Mouse (Mus musculus) MEL (cell line): ENCODE measurements at regions not wholly inside any gene's neighbourhood (a gene's known extent, or its start where the extent isn't known, plus 50 kb on each side); places are given as distances from the start of the nearest gene placed in this dataset.
A peak's percentile ranks its signal among the peaks of the same experiment; 100 is the strongest.

Experiments used
- DNase-seq: peaks from one replicate; pipeline ENCODE4 v3.0.0; 2011; ENCODE audit warnings: low read depth, low spot score
- H3K27ac ChIP-seq: 2 replicates; pipeline ENCODE4 v1.5.1; 2012; ENCODE audit warnings: low read depth, mild to moderate bottlenecking, control low read depth, low read length, moderate library complexity; ENCODE audit not compliant: control insufficient read depth
- H3K27me3 ChIP-seq, 2 experiments: fragments of 150-350 bp in 1 of 2; sonication (generic) in 1 of 2; 2 replicates each; pipeline ENCODE4 v1.6.1; 2012; ENCODE audit warnings: low read length in 2 of 2, mild to moderate bottlenecking in 2 of 2, improper control_type of control experiment in 1 of 2, moderate library complexity in 1 of 2; ENCODE audit not compliant: insufficient read depth in 2 of 2, control insufficient read depth in 1 of 2
- H3K36me3 ChIP-seq, 2 experiments: 2 replicates each; pipeline ENCODE4 v1.6.1; 2012 to 2014; ENCODE audit warnings: low read length in 2 of 2, improper control_type of control experiment in 1 of 2, inconsistent platforms in 1 of 2, mild to moderate bottlenecking in 1 of 2; ENCODE audit not compliant: insufficient read depth in 2 of 2, control insufficient read depth in 1 of 2
- H3K4me1 ChIP-seq, 2 experiments: fragments of 150-350 bp in 1 of 2; sonication (generic) in 1 of 2; 2 replicates each; pipeline ENCODE4 v1.6.1; 2012; ENCODE audit warnings: low read length in 2 of 2, improper control_type of control experiment in 1 of 2, mild to moderate bottlenecking in 1 of 2; ENCODE audit not compliant: insufficient read depth in 2 of 2, control insufficient read depth in 1 of 2
- H3K4me3 ChIP-seq, 2 experiments: fragments of 150-350 bp in 1 of 2; sonication (generic) in 1 of 2; 2 replicates each; pipeline ENCODE4 v1.5.1; 2012; ENCODE audit warnings: low read depth in 2 of 2, low read length in 2 of 2, mild to moderate bottlenecking in 2 of 2, moderate library complexity in 2 of 2, control low read depth in 1 of 2, improper control_type of control experiment in 1 of 2; ENCODE audit not compliant: control insufficient read depth in 1 of 2, insufficient read depth in 1 of 2
- H3K79me2 ChIP-seq: 2 replicates; pipeline ENCODE4 v1.6.1; 2012; ENCODE audit warnings: mild to moderate bottlenecking, low read length, moderate library complexity; ENCODE audit not compliant: control insufficient read depth, poor library complexity, insufficient read depth
- H3K9ac ChIP-seq: 2 replicates; pipeline ENCODE4 v1.6.1; 2012; ENCODE audit warnings: low read depth, mild to moderate bottlenecking, control low read depth, low read length, moderate library complexity; ENCODE audit not compliant: control insufficient read depth, poor library complexity, severe bottlenecking
- H3K9me3 ChIP-seq: fragments of 150-350 bp; sonication (generic); replicated peaks from 2 replicates; pipeline ENCODE4 v1.6.1; 2012; ENCODE audit warnings: mild to moderate bottlenecking, low read length, improper control_type of control experiment, moderate library complexity; ENCODE audit not compliant: insufficient read depth
- BHLHE40 ChIP-seq: IDR thresholded peaks from 2 replicates; pipeline ENCODE4 v1.6.1; 2012; ENCODE audit warnings: low read depth, mild to moderate bottlenecking, inconsistent platforms, low read length, improper control_type of control experiment, borderline replicate concordance
- CHD2 ChIP-seq: IDR thresholded peaks from 2 replicates; pipeline ENCODE4 v1.6.1; 2011; ENCODE audit warnings: low read length, improper control_type of control experiment
- CTCF ChIP-seq, 3 experiments: IDR thresholded peaks in 2 of 3; conservative IDR thresholded peaks in 1 of 3; 2 replicates each; pipeline ENCODE4 v1.5.1; 2011 to 2012; ENCODE audit warnings: low read length in 3 of 3, low read depth in 2 of 3, mild to moderate bottlenecking in 2 of 3, improper control_type of control experiment in 1 of 3, inconsistent platforms in 1 of 3, mixed read lengths in 1 of 3, moderate library complexity in 1 of 3; ENCODE audit not compliant: control insufficient read depth in 1 of 3, insufficient read depth in 1 of 3, poor library complexity in 1 of 3, severe bottlenecking in 1 of 3
- E2F4 ChIP-seq: IDR thresholded peaks from 2 replicates; pipeline ENCODE4 v1.6.1; 2011; ENCODE audit warnings: low read depth, low read length, improper control_type of control experiment, borderline replicate concordance
- ELF1 ChIP-seq: IDR thresholded peaks from 2 replicates; pipeline ENCODE4 v1.6.1; 2014; ENCODE audit warnings: low read depth, mild to moderate bottlenecking, inconsistent platforms, low read length, improper control_type of control experiment, moderate library complexity
- EP300 ChIP-seq, 2 experiments: IDR thresholded peaks; 2 replicates each; pipeline ENCODE4 v1.6.1; 2011; ENCODE audit warnings: improper control_type of control experiment in 2 of 2, low read length in 2 of 2, low read depth in 1 of 2, mild to moderate bottlenecking in 1 of 2
- ETS1 ChIP-seq: IDR thresholded peaks from 2 replicates; pipeline ENCODE4 v1.6.1; 2012; ENCODE audit warnings: low read depth, mild to moderate bottlenecking, inconsistent platforms, low read length, improper control_type of control experiment, moderate library complexity
- GABPA ChIP-seq: IDR thresholded peaks from 2 replicates; pipeline ENCODE4 v1.6.1; 2012; ENCODE audit warnings: low read depth, mild to moderate bottlenecking, inconsistent platforms, low read length, improper control_type of control experiment, moderate library complexity
- GATA1 ChIP-seq: IDR thresholded peaks from 2 replicates; pipeline ENCODE4 v1.6.1; 2011; ENCODE audit warnings: low read depth, low read length, improper control_type of control experiment
- HCFC1 ChIP-seq: IDR thresholded peaks from 2 replicates; pipeline ENCODE4 v1.6.1; 2012; ENCODE audit warnings: low read depth, mild to moderate bottlenecking, inconsistent platforms, low read length, improper control_type of control experiment, moderate library complexity
- JUND ChIP-seq: IDR thresholded peaks from 2 replicates; pipeline ENCODE4 v1.6.1; 2011; ENCODE audit warnings: low read depth, mild to moderate bottlenecking, improper control_type of control experiment, low read length
- KAT2A ChIP-seq: conservative IDR thresholded peaks from 2 replicates; pipeline ENCODE4 v1.6.1; 2012; ENCODE audit warnings: low read depth, low read length, improper control_type of control experiment, inconsistent platforms
- MAFK ChIP-seq: IDR thresholded peaks from 2 replicates; pipeline ENCODE4 v1.6.1; 2011; ENCODE audit warnings: low read depth, mild to moderate bottlenecking, low read length, improper control_type of control experiment, borderline replicate concordance
- MAX ChIP-seq: IDR thresholded peaks from 2 replicates; pipeline ENCODE4 v1.6.1; 2011; ENCODE audit warnings: low read length, improper control_type of control experiment
- MAZ ChIP-seq: IDR thresholded peaks from 2 replicates; pipeline ENCODE4 v1.6.1; 2012; ENCODE audit warnings: low read depth, mild to moderate bottlenecking, inconsistent platforms, low read length, improper control_type of control experiment
- MEF2A ChIP-seq: IDR thresholded peaks from 2 replicates; pipeline ENCODE4 v1.6.1; 2014; ENCODE audit warnings: low read depth, mild to moderate bottlenecking, inconsistent platforms, low read length, improper control_type of control experiment; ENCODE audit not compliant: poor library complexity, insufficient replicate concordance, severe bottlenecking; ENCODE audit errors: extremely low read depth
- MXI1 ChIP-seq: IDR thresholded peaks from 2 replicates; pipeline ENCODE4 v1.6.1; 2011; ENCODE audit warnings: mild to moderate bottlenecking, low read depth, low read length, improper control_type of control experiment
- MYB ChIP-seq: IDR thresholded peaks from 2 replicates; pipeline ENCODE4 v1.6.1; 2011; ENCODE audit warnings: mild to moderate bottlenecking, low read depth, low read length, improper control_type of control experiment
- NELFE ChIP-seq: IDR thresholded peaks from 2 replicates; pipeline ENCODE4 v1.6.1; 2011; ENCODE audit warnings: low read depth, low read length, improper control_type of control experiment
- NRF1 ChIP-seq: IDR thresholded peaks from 2 replicates; pipeline ENCODE4 v1.6.1; 2014; ENCODE audit warnings: low read depth, mild to moderate bottlenecking, inconsistent platforms, low read length, improper control_type of control experiment, moderate library complexity; ENCODE audit not compliant: poor library complexity, insufficient read depth, severe bottlenecking
- POLR2A ChIP-seq, 2 experiments: IDR thresholded peaks; 2 replicates each; pipeline ENCODE4 v1.6.1; 2011 to 2012; ENCODE audit warnings: low read length in 2 of 2, mild to moderate bottlenecking in 2 of 2, control low read depth in 1 of 2, improper control_type of control experiment in 1 of 2, low read depth in 1 of 2, moderate library complexity in 1 of 2; ENCODE audit not compliant: control insufficient read depth in 1 of 2, insufficient read depth in 1 of 2, poor library complexity in 1 of 2
- POLR2AphosphoS2 ChIP-seq: IDR thresholded peaks from 2 replicates; pipeline ENCODE4 v1.6.1; 2011; ENCODE audit warnings: low read length, improper control_type of control experiment
- POLR2AphosphoS5 ChIP-seq: IDR thresholded peaks from 2 replicates; pipeline ENCODE4 v1.6.1; 2012; ENCODE audit warnings: low read depth, borderline replicate concordance, mild to moderate bottlenecking, inconsistent platforms, low read length, moderate library complexity, mixed read lengths
- RCOR1 ChIP-seq: IDR thresholded peaks from 2 replicates; pipeline ENCODE4 v1.6.1; 2012; ENCODE audit warnings: low read depth, mild to moderate bottlenecking, inconsistent platforms, low read length, improper control_type of control experiment
- SIN3A ChIP-seq: IDR thresholded peaks from 2 replicates; pipeline ENCODE4 v1.6.1; 2012; ENCODE audit warnings: low read length, improper control_type of control experiment, inconsistent platforms
- SMC3 ChIP-seq: IDR thresholded peaks from 2 replicates; pipeline ENCODE4 v1.6.1; 2011; ENCODE audit warnings: low read depth, low read length, improper control_type of control experiment
- TAL1 ChIP-seq: IDR thresholded peaks from 2 replicates; pipeline ENCODE4 v1.6.1; 2012; ENCODE audit warnings: mild to moderate bottlenecking, inconsistent platforms, low read length, moderate library complexity, mixed read lengths
- TBP ChIP-seq: IDR thresholded peaks from 2 replicates; pipeline ENCODE4 v1.8.0; 2011; ENCODE audit warnings: low read depth, low read length, improper control_type of control experiment
- TCF12 ChIP-seq: IDR thresholded peaks from 2 replicates; pipeline ENCODE4 v1.6.1; 2014; ENCODE audit warnings: low read depth, mild to moderate bottlenecking, inconsistent platforms, low read length, improper control_type of control experiment, moderate library complexity
- UBTF ChIP-seq: IDR thresholded peaks from 2 replicates; pipeline ENCODE4 v1.6.1; 2012; ENCODE audit warnings: low read depth, mild to moderate bottlenecking, inconsistent platforms, low read length, improper control_type of control experiment, moderate library complexity, borderline replicate concordance; ENCODE audit not compliant: insufficient read depth
- USF1 ChIP-seq: IDR thresholded peaks from 2 replicates; pipeline ENCODE4 v1.6.1; 2014; ENCODE audit warnings: low read depth, mild to moderate bottlenecking, inconsistent platforms, low read length, improper control_type of control experiment, moderate library complexity
- USF2 ChIP-seq, 2 experiments: IDR thresholded peaks; 2 replicates each; pipeline ENCODE4 v1.6.1; 2011 to 2012; ENCODE audit warnings: improper control_type of control experiment in 2 of 2, low read length in 2 of 2, borderline replicate concordance in 1 of 2, inconsistent platforms in 1 of 2, low read depth in 1 of 2, mild to moderate bottlenecking in 1 of 2; ENCODE audit not compliant: insufficient read depth in 1 of 2
- ZC3H11A ChIP-seq: IDR thresholded peaks from 2 replicates; pipeline ENCODE4 v1.6.1; 2012; ENCODE audit warnings: low read depth, mild to moderate bottlenecking, inconsistent platforms, low read length, improper control_type of control experiment
- ZKSCAN1 ChIP-seq: IDR thresholded peaks from 2 replicates; pipeline ENCODE4 v1.6.1; 2012; ENCODE audit warnings: low read depth, mild to moderate bottlenecking, inconsistent platforms, low read length, improper control_type of control experiment, moderate library complexity
- ZMIZ1 ChIP-seq: IDR thresholded peaks from 2 replicates; pipeline ENCODE4 v1.6.1; 2012; ENCODE audit warnings: low read depth, mild to moderate bottlenecking, inconsistent platforms, low read length, improper control_type of control experiment, moderate library complexity

DNA sequence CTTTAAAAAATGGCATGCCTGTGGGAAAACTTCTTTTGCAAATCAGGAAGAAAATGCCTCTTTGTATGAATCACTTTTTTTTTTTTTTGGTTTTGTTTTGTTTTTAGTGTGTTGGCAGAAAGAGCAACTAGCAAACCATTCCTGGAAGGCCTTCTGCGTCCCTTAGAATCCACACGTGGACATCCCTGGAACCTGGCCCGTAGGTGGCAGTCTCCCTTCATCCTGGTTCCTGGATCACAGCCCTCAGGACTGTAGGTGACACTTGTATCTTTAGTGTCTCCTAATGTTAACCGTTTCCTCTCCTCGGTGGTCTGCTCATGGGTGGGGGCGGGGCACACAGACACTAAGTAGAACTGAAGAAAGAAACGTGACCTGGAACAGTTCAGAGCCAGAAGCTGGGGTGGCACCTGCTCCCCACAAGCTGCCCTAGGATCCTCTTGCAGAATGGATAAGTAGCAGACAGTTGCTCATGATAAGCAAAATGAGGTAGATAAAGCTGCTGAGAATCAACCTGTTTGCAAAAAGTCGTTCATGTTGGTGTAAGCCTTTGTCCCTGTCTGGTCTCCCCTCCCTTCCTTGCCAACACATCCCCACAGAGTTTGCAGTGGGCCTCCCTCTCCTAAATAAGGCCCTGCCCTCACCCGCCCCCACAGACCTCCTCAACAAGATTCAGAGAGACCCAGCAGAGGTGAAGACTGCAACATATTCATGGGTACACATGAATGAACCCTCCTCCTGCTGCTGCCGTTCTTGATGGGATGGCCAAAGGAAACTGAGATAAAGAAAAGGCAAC lies 52.6 kb upstream of the Armc2 start:
- Histone ChIP-seq H3K27me3 (no peaks in the 10 kb centered on the region), H3K9me3 (no peaks in the 10 kb centered on the region), H3K9ac (peak overlapping the region; percentile 15), H3K4me3 (peak overlapping the region; percentile 10 to 40; a peak in 3 of 4 replicates), H3K36me3 (peaks cover 0 to 35% of the 10 kb centered on the region in 2 experiments; a peak in 2 of 4 replicates), H3K27ac (peak overlapping the region; percentile 68), H3K4me1 (peaks cover 31 to 44% of the 10 kb centered on the region in 2 experiments), H3K79me2 (no peaks in the 10 kb centered on the region)
- peak; percentile 80 for DNase-seq
- TF ChIP-seq POLR2AphosphoS5 (no peak), E2F4 (no peak), NELFE (no peak), ELF1 (0 out of 2 replicates have a peak, but pooled peaks have one; percentile 32), ZMIZ1 (no peak), MXI1 (peak; percentile 69; the same call in 1 of the 2 replicates), ETS1 (peak; percentile 96), MYB (peak; percentile 89), GABPA (no peak), POLR2AphosphoS2 (peak; percentile 39; the same call in 1 of the 2 replicates), HCFC1 (0 out of 2 replicates have a peak, but pooled peaks have one; percentile 31), CTCF (IDR thresholded peaks at IDR 0.05 in 2 of 3, conservative IDR thresholded peaks at IDR 0.05 in 1 of 3; ENCODE audit: control insufficient read depth in 1 of 3, insufficient read depth in 1 of 3, low read depth in 2 of 3, low read length in 3 of 3, poor library complexity in 1 of 3, severe bottlenecking in 1 of 3) (peak; percentile 4 to 31 (median 31); a peak in 3 of 6 replicates), RCOR1 (peak; percentile 80), JUND (no peak), USF2 (IDR thresholded peaks at IDR 0.05; ENCODE audit: borderline replicate concordance in 1 of 2, insufficient read depth in 1 of 2, low read depth in 1 of 2, low read length in 2 of 2) (no peak), EP300 (IDR thresholded peaks at IDR 0.05; ENCODE audit: low read depth in 1 of 2, low read length in 2 of 2) (peak; percentile 88 to 95), MAZ (peak; percentile 76), TCF12 (peak; percentile 98), CHD2 (peak; percentile 51; the same call in 1 of the 2 replicates), SIN3A (peak; percentile 87), KAT2A (no peak), ZC3H11A (no peak; the same call in 1 of the 2 replicates), MEF2A (no peak), GATA1 (peak; percentile 94), NRF1 (no peak), POLR2A (IDR thresholded peaks at IDR 0.05; ENCODE audit: control insufficient read depth in 1 of 2, insufficient read depth in 1 of 2, low read depth in 1 of 2, low read length in 2 of 2, poor library complexity in 1 of 2) (no peak; a peak in 1 of 4 replicates), BHLHE40 (peak; percentile 99), MAFK (no peak), TBP (no peak), USF1 (peak; percentile 37), MAX (peak; percentile 46), SMC3 (0 out of 2 replicates have a peak, but pooled peaks have one; percentile 11), TAL1 (peak; percentile 61), UBTF (no peak), ZKSCAN1 (no peak)
